Mouse (Mus musculus): ENCODE results near the gene Hes2. TPM values are rescaled to one million over a fixed set of nuclear protein-coding genes. Genes with fewer than 3 reads are reported as not detected.

Gene Hes2
- polyA plus RNA-seq, 1 experiment from 2014 or later = not detected

DNA sequence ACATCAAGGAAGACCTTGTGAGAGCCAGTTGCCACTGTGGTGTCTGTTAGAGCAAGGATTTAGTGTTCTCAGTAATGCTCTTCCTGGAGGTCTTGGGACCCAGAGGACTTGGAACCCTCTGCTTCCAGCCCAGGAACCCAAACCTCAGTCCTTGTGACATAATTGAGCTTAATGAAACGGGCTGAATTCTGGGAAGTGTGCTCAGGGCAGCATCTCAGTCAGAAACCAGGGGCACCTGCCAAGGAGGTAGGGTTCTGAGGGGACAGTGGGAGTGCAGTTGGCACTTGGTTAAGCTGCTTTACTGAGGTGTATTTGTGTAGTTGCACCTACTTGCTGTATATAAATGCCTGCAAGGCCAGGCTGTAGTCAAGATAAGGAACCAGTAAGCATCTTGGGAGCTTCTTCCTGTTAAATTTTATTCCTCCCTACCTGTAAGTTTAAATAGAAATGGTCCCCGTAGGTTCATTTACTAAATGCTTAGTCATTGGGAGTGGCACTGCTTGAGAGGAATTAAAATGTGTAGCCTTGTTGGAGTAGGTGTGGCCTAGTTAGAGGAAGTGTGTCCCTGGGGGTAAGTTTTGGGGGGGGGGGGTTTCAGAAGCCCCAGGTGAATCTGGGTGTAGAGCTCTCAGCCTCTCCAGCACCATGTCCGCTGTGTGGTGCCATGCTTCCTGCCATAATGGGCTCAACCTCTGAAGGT is 36.0 kb downstream of the Hes2 start:
- Histone ChIP-seq H3K27ac (ENCODE audit: low read depth, low read length) (no peak overlapping the region), H3K4me2 (ENCODE audit: low read depth, low read length) (no peak overlapping the region), H3K9me3 (ENCODE audit: control insufficient read depth, low read length) (no peaks in the 10 kb centered on the region), H3K36me3 (ENCODE audit: control insufficient read depth, insufficient read depth, low read length) (no peaks in the 10 kb centered on the region), H3K27me3 (ENCODE audit: control insufficient read depth, insufficient read depth, low read length) (no peaks in the 10 kb centered on the region), H3K4me3 (ENCODE audit: low read depth, low read length) (no peak overlapping the region), H3K4me1 (ENCODE audit: control insufficient read depth, insufficient read depth, low read length) (no peaks in the 10 kb centered on the region), H3K9ac (replicated peaks; ENCODE audit: low read depth, low read length) (no peak overlapping the region)
- WGBS = 84% methylated on average over 3 of the region's 3 CpGs
- ATAC-seq (ENCODE audit: low read depth) = no peak

- no peak overlapping the region for H3K9ac ChIP-seq (replicated peaks; ENCODE audit: low read depth, low read length)
- ATAC-seq (ENCODE audit: low read depth) = no peak
- no peaks in the 10 kb centered on the region for H3K27me3 ChIP-seq (ENCODE audit: control insufficient read depth, insufficient read depth, low read length)
- 96% methylated on average over 7 of the region's 9 CpGs for WGBS
- H3K36me3 ChIP-seq (ENCODE audit: control insufficient read depth, insufficient read depth, low read length) = no peaks in the 10 kb centered on the region
- no peak overlapping the region for H3K27ac ChIP-seq (ENCODE audit: low read depth, low read length)
- no peaks in the 10 kb centered on the region for H3K4me1 ChIP-seq (ENCODE audit: control insufficient read depth, insufficient read depth, low read length)
- H3K4me3 ChIP-seq (ENCODE audit: low read depth, low read length) = no peak overlapping the region
- no peak overlapping the region for H3K4me2 ChIP-seq (ENCODE audit: low read depth, low read length)
- H3K9me3 ChIP-seq (ENCODE audit: control insufficient read depth, low read length) = no peaks in the 10 kb centered on the region
Observed at GRCm38 (mm10) chr4:152196276-152196675, 37.6 kb downstream of the Hes2 start.

GRCm38 (mm10) chr4:152197545-152197944 is 38.9 kb downstream of the Hes2 start:
- Histone ChIP-seq H3K4me2 (ENCODE audit: low read depth, low read length) (no peak overlapping the region), H3K36me3 (ENCODE audit: control insufficient read depth, insufficient read depth, low read length) (no peaks in the 10 kb centered on the region), H3K4me3 (ENCODE audit: low read depth, low read length) (no peak overlapping the region), H3K9ac (replicated peaks; ENCODE audit: low read depth, low read length) (no peak overlapping the region), H3K9me3 (ENCODE audit: control insufficient read depth, low read length) (no peaks in the 10 kb centered on the region), H3K27ac (ENCODE audit: low read depth, low read length) (no peak overlapping the region), H3K4me1 (ENCODE audit: control insufficient read depth, insufficient read depth, low read length) (no peaks in the 10 kb centered on the region), H3K27me3 (ENCODE audit: control insufficient read depth, insufficient read depth, low read length) (no peaks in the 10 kb centered on the region)
- WGBS = 85% methylated on average over 5 of the region's 5 CpGs
- ATAC-seq (ENCODE audit: low read depth) = no peak

- WGBS = 79% methylated on average over 1 of the region's 1 CpGs
- ATAC-seq (ENCODE audit: low read depth) = no peak
- H3K4me2 ChIP-seq (ENCODE audit: low read depth, low read length) = no peak overlapping the region
- H3K27ac ChIP-seq (ENCODE audit: low read depth, low read length) = no peak overlapping the region
- H3K9ac ChIP-seq (replicated peaks; ENCODE audit: low read depth, low read length) = no peak overlapping the region
- H3K27me3 ChIP-seq (ENCODE audit: control insufficient read depth, insufficient read depth, low read length) = no peaks in the 10 kb centered on the region
- H3K9me3 ChIP-seq (ENCODE audit: control insufficient read depth, low read length) = no peaks in the 10 kb centered on the region
- H3K36me3 ChIP-seq (ENCODE audit: control insufficient read depth, insufficient read depth, low read length) = no peaks in the 10 kb centered on the region
- H3K4me1 ChIP-seq (ENCODE audit: control insufficient read depth, insufficient read depth, low read length) = no peaks in the 10 kb centered on the region
- no peak overlapping the region for H3K4me3 ChIP-seq (ENCODE audit: low read depth, low read length)
Observed at GRCm38 (mm10) chr4:152199617-152200016, 41.0 kb downstream of the Hes2 start.

- WGBS = 78% methylated on average over 6 of the region's 6 CpGs
- Histone ChIP-seq H3K4me2 (ENCODE audit: low read depth, low read length) (no peak overlapping the region), H3K9ac (replicated peaks; ENCODE audit: low read depth, low read length) (no peak overlapping the region), H3K4me1 (ENCODE audit: control insufficient read depth, insufficient read depth, low read length) (no peaks in the 10 kb centered on the region), H3K9me3 (ENCODE audit: control insufficient read depth, low read length) (no peaks in the 10 kb centered on the region), H3K27ac (ENCODE audit: low read depth, low read length) (no peak overlapping the region), H3K27me3 (ENCODE audit: control insufficient read depth, insufficient read depth, low read length) (no peaks in the 10 kb centered on the region), H3K36me3 (ENCODE audit: control insufficient read depth, insufficient read depth, low read length) (no peaks in the 10 kb centered on the region), H3K4me3 (ENCODE audit: low read depth, low read length) (no peak overlapping the region)
- no peak for ATAC-seq (ENCODE audit: low read depth)
Observed at GRCm38 (mm10) chr4:152201492-152201891, 42.8 kb downstream of the Hes2 start.

GRCm38 (mm10) chr4:152202418-152202817 is 43.8 kb downstream of the Hes2 start:
- H3K36me3 ChIP-seq (ENCODE audit: control insufficient read depth, insufficient read depth, low read length) = no peaks in the 10 kb centered on the region
- H3K27ac ChIP-seq (ENCODE audit: low read depth, low read length) = no peak overlapping the region
- H3K27me3 ChIP-seq (ENCODE audit: control insufficient read depth, insufficient read depth, low read length) = no peaks in the 10 kb centered on the region
- ATAC-seq (ENCODE audit: low read depth) = no peak
- no peaks in the 10 kb centered on the region for H3K4me1 ChIP-seq (ENCODE audit: control insufficient read depth, insufficient read depth, low read length)
- 93% methylated on average over 1 of the region's 1 CpGs for WGBS
- H3K4me2 ChIP-seq (ENCODE audit: low read depth, low read length) = no peak overlapping the region
- H3K4me3 ChIP-seq (ENCODE audit: low read depth, low read length) = no peak overlapping the region
- H3K9ac ChIP-seq (replicated peaks; ENCODE audit: low read depth, low read length) = no peak overlapping the region
- H3K9me3 ChIP-seq (ENCODE audit: control insufficient read depth, low read length) = no peaks in the 10 kb centered on the region

- no peak for ATAC-seq (ENCODE audit: low read depth)
- 92% methylated on average over 3 of the region's 3 CpGs for WGBS
- H3K27me3 ChIP-seq (ENCODE audit: control insufficient read depth, insufficient read depth, low read length) = no peaks in the 10 kb centered on the region
- H3K4me3 ChIP-seq (ENCODE audit: low read depth, low read length) = no peak overlapping the region
- H3K9ac ChIP-seq (replicated peaks; ENCODE audit: low read depth, low read length) = no peak overlapping the region
- H3K9me3 ChIP-seq (ENCODE audit: control insufficient read depth, low read length) = no peaks in the 10 kb centered on the region
- H3K27ac ChIP-seq (ENCODE audit: low read depth, low read length) = no peak overlapping the region
- no peaks in the 10 kb centered on the region for H3K36me3 ChIP-seq (ENCODE audit: control insufficient read depth, insufficient read depth, low read length)
- H3K4me1 ChIP-seq (ENCODE audit: control insufficient read depth, insufficient read depth, low read length) = no peaks in the 10 kb centered on the region
- no peak overlapping the region for H3K4me2 ChIP-seq (ENCODE audit: low read depth, low read length)
Observed at GRCm38 (mm10) chr4:152202905-152203304, 44.2 kb downstream of the Hes2 start.

DNA sequence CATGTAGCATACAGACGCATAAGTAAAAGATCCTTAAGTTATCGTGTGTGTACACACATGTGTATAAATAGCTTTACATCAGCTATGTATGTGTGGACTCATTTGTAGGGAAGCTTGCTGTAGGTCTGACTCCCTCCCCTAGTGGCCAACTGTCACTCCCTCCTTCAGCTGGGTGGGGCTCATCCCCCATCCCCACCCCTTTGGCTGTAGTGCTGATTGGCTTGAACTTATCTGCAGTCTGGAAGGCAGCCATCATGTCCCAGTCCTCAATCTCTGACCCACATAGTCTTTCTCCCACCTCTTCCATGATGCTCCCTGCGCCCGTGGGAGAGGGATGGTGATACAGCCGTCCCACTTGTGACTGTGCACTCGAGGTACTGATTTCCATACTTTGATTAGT is 46.0 kb downstream of the Hes2 start:
- Histone ChIP-seq H3K27ac (ENCODE audit: low read depth, low read length) (no peak overlapping the region), H3K27me3 (ENCODE audit: control insufficient read depth, insufficient read depth, low read length) (no peaks in the 10 kb centered on the region), H3K36me3 (ENCODE audit: control insufficient read depth, insufficient read depth, low read length) (no peaks in the 10 kb centered on the region), H3K4me1 (ENCODE audit: control insufficient read depth, insufficient read depth, low read length) (no peaks in the 10 kb centered on the region), H3K4me2 (ENCODE audit: low read depth, low read length) (no peak overlapping the region), H3K9me3 (ENCODE audit: control insufficient read depth, low read length) (no peaks in the 10 kb centered on the region), H3K9ac (replicated peaks; ENCODE audit: low read depth, low read length) (no peak overlapping the region), H3K4me3 (ENCODE audit: low read depth, low read length) (no peak overlapping the region)
- WGBS = 90% methylated on average over 6 of the region's 6 CpGs
- ATAC-seq (ENCODE audit: low read depth) = no peak

DNA sequence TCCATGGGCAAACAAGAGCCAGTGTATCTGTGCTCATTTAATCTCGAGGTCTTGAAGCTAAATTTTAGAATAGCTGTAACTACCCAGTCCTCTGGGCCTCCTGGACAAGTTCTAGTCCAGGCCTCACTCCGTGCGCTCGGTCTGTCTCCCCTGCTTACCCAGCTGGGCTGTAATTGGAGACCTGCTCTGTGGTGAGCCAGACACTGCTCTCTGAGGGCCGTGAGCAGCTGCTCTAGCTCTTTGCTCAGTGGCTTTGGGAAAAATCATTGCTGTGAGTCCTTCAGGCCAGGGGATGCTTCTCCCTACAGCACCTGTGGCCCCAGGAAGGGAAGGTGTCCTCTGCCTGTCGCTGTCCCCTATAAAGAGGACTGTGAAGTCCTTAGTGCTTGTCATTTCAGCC is 47.5 kb downstream of the Hes2 start:
- H3K27ac ChIP-seq (ENCODE audit: low read depth, low read length) = peak overlapping the region; percentile 44; the same call in 1 of the 2 replicates
- no peak for ATAC-seq (ENCODE audit: low read depth)
- WGBS = 62% methylated on average over 6 of the region's 6 CpGs
- no peaks in the 10 kb centered on the region for H3K36me3 ChIP-seq (ENCODE audit: control insufficient read depth, insufficient read depth, low read length)
- H3K9me3 ChIP-seq (ENCODE audit: control insufficient read depth, low read length) = no peaks in the 10 kb centered on the region
- H3K9ac ChIP-seq (replicated peaks; ENCODE audit: low read depth, low read length) = no peak overlapping the region
- no peak overlapping the region for H3K4me2 ChIP-seq (ENCODE audit: low read depth, low read length)
- H3K4me3 ChIP-seq (ENCODE audit: low read depth, low read length) = no peak overlapping the region
- no peaks in the 10 kb centered on the region for H3K4me1 ChIP-seq (ENCODE audit: control insufficient read depth, insufficient read depth, low read length)
- H3K27me3 ChIP-seq (ENCODE audit: control insufficient read depth, insufficient read depth, low read length) = no peaks in the 10 kb centered on the region

Data from neural tube, embryonic 14.5 days (tissue).